Mouse (Mus musculus) liver, postnatal 0 days (tissue): ENCODE data around the gene Pitpnm2. TPM values are rescaled to one million over a fixed set of nuclear protein-coding genes. Genes with fewer than 3 reads are reported as not detected.

Experiments
- ATAC-seq: fragments of 200-750 bp; cut with Nextera tagmentation; 2 replicates; pipeline ENCODE4 v1.8.0; 2017; ENCODE audit warnings: mild to moderate bottlenecking, moderate library complexity
- DNase-seq: peaks from one replicate; pipeline ENCODE4 v3.0.0-alpha.2; 2016
- H3K27ac ChIP-seq: fragments of 300-500 bp; sonication (generic); 2 replicates; pipeline ENCODE4 v1.5.1; 2014; ENCODE audit warnings: antibody characterized with exemption, moderate library complexity, mild to moderate bottlenecking, low read depth
- H3K27me3 ChIP-seq: fragments of 300-500 bp; sonication (generic); 2 replicates; pipeline ENCODE4 v1.6.1; 2014; ENCODE audit warnings: low read length, control low read depth, mixed read lengths; ENCODE audit not compliant: insufficient read depth
- H3K36me3 ChIP-seq: fragments of 300-500 bp; sonication (generic); replicated peaks from 2 replicates; pipeline ENCODE4 v1.6.1; 2014; ENCODE audit warnings: mild to moderate bottlenecking, control low read depth, low read length, moderate library complexity, mixed read lengths; ENCODE audit not compliant: insufficient read depth
- H3K4me1 ChIP-seq: fragments of 300-500 bp; sonication (generic); 2 replicates; pipeline ENCODE4 v1.6.1; 2014; ENCODE audit warnings: antibody characterized with exemption, mild to moderate bottlenecking, control low read depth; ENCODE audit not compliant: insufficient read depth
- H3K4me2 ChIP-seq: fragments of 300-500 bp; sonication (generic); 2 replicates; pipeline ENCODE4 v1.6.1; 2014; ENCODE audit warnings: low read depth, mild to moderate bottlenecking, low read length, moderate library complexity, mixed read lengths
- H3K4me3 ChIP-seq: fragments of 300-500 bp; sonication (generic); 2 replicates; pipeline ENCODE4 v1.5.1; 2014; ENCODE audit warnings: low read depth, low read length
- H3K9ac ChIP-seq: fragments of 300-500 bp; sonication (generic); replicated peaks from 2 replicates; pipeline ENCODE4 v1.6.1; 2014; ENCODE audit warnings: mild to moderate bottlenecking, moderate library complexity
- H3K9me3 ChIP-seq: fragments of 300-500 bp; sonication (generic); 2 replicates; pipeline ENCODE4 v1.6.1; 2016; ENCODE audit warnings: mild to moderate bottlenecking, control low read depth, low read length, mixed read lengths
- CTCF ChIP-seq: sonication (generic); IDR thresholded peaks from 2 replicates; pipeline ENCODE4 v1.5.1; 2016; ENCODE audit warnings: antibody characterized with exemption, low read depth
- EP300 ChIP-seq: IDR thresholded peaks from 2 replicates; pipeline ENCODE4 v1.6.1; 2016; ENCODE audit warnings: antibody characterized with exemption, low read depth, mild to moderate bottlenecking
- WGBS: fragments of 180-500 bp; shearing (Covaris S2); extraction: QIAGEN DNeasy Blood & Tissue Kit; methylation state at CpG from one replicate; pipeline ENCODE4 v1.1.7; 2014; ENCODE audit not compliant: insufficient replicate concordance; 5-methylcytosine and 5-hydroxymethylcytosine counted together
- polyA plus RNA-seq: library from polyadenylated mRNA; unstranded; fragments of >200 nt; fragmentation: Nextera tagmentation; extraction: Ambion mirVana; gene quantifications from 2 replicates; pipeline ENCODE4 v1.2.1, GENCODE M21; 2015

The Pitpnm2 gene
- polyA plus RNA-seq, 1 experiment from 2014 or later, result 2.4 TPM

DNA sequence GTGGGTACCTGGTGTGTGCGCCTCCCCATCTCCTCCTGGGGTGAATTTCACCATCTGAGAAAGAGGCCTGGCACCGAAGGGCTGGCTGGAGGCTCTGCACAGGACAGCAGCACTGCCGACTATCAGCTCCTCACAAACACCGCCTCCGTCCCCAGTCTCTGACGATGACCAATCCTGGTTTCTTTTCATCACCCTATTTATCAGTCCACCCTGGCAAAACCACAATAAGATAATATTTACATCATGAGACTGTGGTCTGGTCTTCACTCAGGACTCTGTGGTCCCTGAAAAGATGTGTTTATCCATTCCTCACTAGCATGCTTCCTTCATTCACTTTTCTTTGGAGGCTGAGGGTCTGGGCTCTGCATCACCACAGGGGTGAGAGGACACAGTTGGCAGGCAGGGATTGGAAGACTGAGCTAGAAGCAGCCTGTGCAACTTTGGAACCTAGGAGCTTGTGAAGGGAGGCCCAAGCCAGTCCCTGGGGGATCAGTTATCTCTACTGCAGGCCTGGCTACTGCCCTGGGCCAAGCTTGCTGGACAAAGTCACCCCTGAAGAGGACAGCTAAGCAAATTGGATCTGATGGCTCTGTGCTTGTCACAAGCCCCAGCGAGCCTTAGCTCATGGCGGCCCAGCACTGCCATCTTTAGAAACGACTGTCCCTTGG lies 45.3 kb downstream of the Pitpnm2 start:
- no peak for DNase-seq
- TF ChIP-seq EP300 (peak; percentile 59; the same call in 1 of the 2 replicates), CTCF (no peak)
- H3K4me3 ChIP-seq, result no peak overlapping the region
- ATAC-seq, result no peak
- H3K27ac ChIP-seq, result 0 out of 2 replicates have a peak overlapping the region, but pooled peaks have one; percentile 11
- no peaks in the 10 kb centered on the region for H3K9me3 ChIP-seq
- H3K4me2 ChIP-seq, result no peak overlapping the region
- 62% methylated on average over 9 of the region's 9 CpGs for WGBS
- H3K36me3 ChIP-seq, result no peaks in the 10 kb centered on the region
- peaks cover 44% of the 10 kb centered on the region for H3K4me1 ChIP-seq
- no peak overlapping the region for H3K9ac ChIP-seq
- H3K27me3 ChIP-seq, result no peaks in the 10 kb centered on the region

DNA sequence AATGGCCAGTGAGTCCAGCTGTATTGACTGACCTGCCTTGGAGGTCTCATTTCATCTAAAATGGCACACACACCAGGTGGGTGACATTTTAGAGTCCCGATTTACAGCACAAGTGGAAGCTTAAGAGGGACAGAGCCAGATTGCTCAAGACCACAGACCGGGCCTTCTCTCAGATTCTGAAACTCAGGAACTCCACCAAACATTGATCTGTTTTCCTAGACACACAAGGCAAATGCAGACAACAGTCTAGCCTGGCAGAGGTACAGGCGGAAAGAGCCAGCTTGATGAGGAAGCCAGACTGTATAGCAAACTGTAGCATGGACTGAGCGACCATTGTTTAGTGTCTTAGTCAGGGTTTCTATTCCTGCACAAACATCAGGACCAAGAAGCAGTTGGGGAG lies 46.3 kb downstream of the Pitpnm2 start:
- no peaks in the 10 kb centered on the region for H3K27me3 ChIP-seq
- DNase-seq, result no peak
- peak overlapping the region; percentile 47 for H3K4me2 ChIP-seq
- H3K9ac ChIP-seq, result peak overlapping the region; percentile 34; the same call in 1 of the 2 replicates
- no peaks in the 10 kb centered on the region for H3K36me3 ChIP-seq
- H3K4me1 ChIP-seq, result peaks cover 46% of the 10 kb centered on the region
- peak; percentile 43; the same call in 1 of the 2 replicates for ATAC-seq
- peak overlapping the region; percentile 39; the same call in 1 of the 2 replicates for H3K27ac ChIP-seq
- WGBS, result 65% methylated on average over 4 of the region's 4 CpGs
- no peak for TF ChIP-seq CTCF
- no peak for TF ChIP-seq EP300
- no peak overlapping the region for H3K4me3 ChIP-seq
- H3K9me3 ChIP-seq, result no peaks in the 10 kb centered on the region

DNA sequence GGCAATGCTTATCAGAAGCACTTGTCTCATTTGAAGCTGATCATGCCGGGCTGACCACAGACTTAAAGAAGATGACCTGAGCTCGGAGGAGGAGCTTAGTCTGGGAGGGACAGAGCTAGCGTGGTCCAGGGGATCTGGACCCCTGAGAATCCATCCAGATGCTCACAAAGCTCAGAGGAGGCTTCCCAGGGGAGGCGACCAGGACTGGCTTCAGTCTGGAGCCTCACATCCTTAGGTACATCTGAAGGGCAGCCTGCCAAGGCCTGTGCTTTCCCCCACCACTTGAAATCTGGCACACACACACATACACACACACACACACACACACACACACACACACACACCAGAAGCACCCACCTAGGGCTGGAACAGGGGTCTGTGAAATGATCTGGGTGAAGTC lies 47.5 kb downstream of the Pitpnm2 start:
- no peak overlapping the region for H3K4me3 ChIP-seq
- no peak for TF ChIP-seq CTCF
- no peak for TF ChIP-seq EP300
- WGBS, result 68% methylated on average over 4 of the region's 4 CpGs
- 0 out of 2 replicates have a peak overlapping the region, but pooled peaks have one; percentile 9 for H3K4me2 ChIP-seq
- DNase-seq (no peak), ATAC-seq (no peak)
- no peak overlapping the region; the same call in 1 of the 2 replicates for H3K9ac ChIP-seq
- no peaks in the 10 kb centered on the region for H3K36me3 ChIP-seq
- H3K27me3 ChIP-seq, result no peaks in the 10 kb centered on the region
- H3K27ac ChIP-seq, result no peak overlapping the region
- H3K9me3 ChIP-seq, result no peaks in the 10 kb centered on the region
- peaks cover 40% of the 10 kb centered on the region for H3K4me1 ChIP-seq

DNA sequence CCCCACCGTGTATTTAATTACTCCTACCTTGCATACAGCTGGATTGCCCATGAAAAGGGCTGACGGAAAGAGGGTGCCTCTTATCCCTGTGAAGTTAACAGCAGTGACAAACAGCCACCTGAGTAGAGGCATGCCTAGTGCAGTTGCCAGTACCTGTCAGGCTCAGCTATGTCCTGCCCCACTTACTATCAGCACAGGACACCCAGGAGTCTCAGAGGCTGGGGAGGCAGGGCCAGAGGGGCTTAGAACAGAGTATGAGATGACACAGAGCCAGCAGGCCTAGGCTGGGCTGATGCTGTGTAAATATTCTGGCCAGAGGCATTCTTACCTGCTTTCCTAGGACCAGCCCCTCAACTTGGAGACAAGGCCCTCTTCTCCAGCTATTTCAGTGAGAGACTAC lies 48.0 kb downstream of the Pitpnm2 start:
- TF ChIP-seq EP300 (no peak), CTCF (no peak)
- Histone ChIP-seq H3K4me2 (no peak overlapping the region), H3K36me3 (no peaks in the 10 kb centered on the region), H3K9ac (peak overlapping the region; percentile 16), H3K4me3 (no peak overlapping the region), H3K9me3 (no peaks in the 10 kb centered on the region), H3K27me3 (no peaks in the 10 kb centered on the region), H3K27ac (no peak overlapping the region), H3K4me1 (peaks cover 39% of the 10 kb centered on the region)
- DNase-seq (no peak), ATAC-seq (0 out of 2 replicates have a peak, but pooled peaks have one; percentile 35)
- WGBS, result 81% methylated on average over 2 of the region's 2 CpGs

DNA sequence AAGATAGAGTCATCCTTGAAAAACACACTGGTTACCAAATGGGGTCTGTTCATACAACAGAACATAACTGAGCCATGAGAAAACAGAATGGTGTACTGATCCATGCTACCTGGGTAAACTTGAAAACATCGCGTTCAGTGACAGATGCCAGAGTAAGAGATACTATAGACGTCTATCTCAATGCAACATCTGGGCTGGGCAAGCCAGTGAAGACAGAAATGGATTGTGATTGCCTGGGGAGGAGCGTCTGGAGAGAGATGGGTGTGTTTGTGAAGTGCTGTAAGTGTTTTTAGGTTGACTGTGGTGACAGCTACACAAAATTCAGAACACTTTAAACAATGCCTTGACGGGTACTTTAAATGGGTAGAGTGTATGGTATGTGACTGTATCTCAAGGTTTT lies 48.7 kb downstream of the Pitpnm2 start:
- H3K27ac ChIP-seq, result 0 out of 2 replicates have a peak overlapping the region, but pooled peaks have one; percentile 16
- no peaks in the 10 kb centered on the region for H3K27me3 ChIP-seq
- ATAC-seq (peak; percentile 28; the same call in 1 of the 2 replicates), DNase-seq (no peak)
- WGBS, result 43% methylated on average over 5 of the region's 5 CpGs
- H3K9ac ChIP-seq, result no peak overlapping the region
- H3K4me3 ChIP-seq, result no peak overlapping the region
- H3K36me3 ChIP-seq, result no peaks in the 10 kb centered on the region
- peaks cover 39% of the 10 kb centered on the region for H3K4me1 ChIP-seq
- no peak overlapping the region for H3K4me2 ChIP-seq
- TF ChIP-seq EP300 (peak; percentile 42; the same call in 1 of the 2 replicates), CTCF (no peak)
- no peaks in the 10 kb centered on the region for H3K9me3 ChIP-seq

DNA sequence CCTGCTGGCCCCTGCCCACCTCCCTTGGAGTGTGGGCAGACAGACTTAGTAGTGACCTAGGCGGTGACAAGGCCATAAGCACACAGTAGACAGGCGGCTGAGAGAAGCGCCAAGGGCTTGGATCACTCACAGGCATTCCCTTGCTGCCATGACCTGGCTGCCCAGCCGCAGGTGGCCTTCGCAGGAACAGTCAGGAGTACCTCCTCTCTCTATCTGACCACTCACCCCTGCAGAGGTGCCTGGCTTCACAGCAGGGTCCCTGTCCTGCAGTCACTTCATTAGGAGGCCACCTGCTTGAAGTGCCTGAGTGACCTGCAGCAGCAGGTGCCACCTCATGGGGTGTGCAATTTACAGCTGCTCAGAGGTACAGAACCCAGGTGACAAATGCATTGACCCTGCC lies 50.4 kb downstream of the Pitpnm2 start:
- no peak for TF ChIP-seq CTCF
- no peak for TF ChIP-seq EP300
- Histone ChIP-seq H3K9ac (no peak overlapping the region), H3K36me3 (no peaks in the 10 kb centered on the region), H3K27ac (no peak overlapping the region), H3K4me1 (peaks cover 31% of the 10 kb centered on the region), H3K9me3 (no peaks in the 10 kb centered on the region), H3K27me3 (no peaks in the 10 kb centered on the region), H3K4me2 (no peak overlapping the region), H3K4me3 (no peak overlapping the region)
- ATAC-seq (no peak), DNase-seq (no peak)
- 81% methylated on average over 5 of the region's 5 CpGs for WGBS
